Mouse (Mus musculus) midbrain, embryonic 13.5 days (tissue): Measurements from ENCODE around the gene Kcnd2. TPM values are rescaled to one million over a fixed set of nuclear protein-coding genes. Genes with fewer than 3 reads are reported as not detected.

ENCODE experiments used
- ATAC-seq: fragments of 200-750 bp; cut with Nextera tagmentation; 2 replicates; pipeline ENCODE4 v1.8.0; 2017; ENCODE audit warnings: mild to moderate bottlenecking, moderate TSS enrichment, moderate library complexity
- H3K27ac ChIP-seq: fragments of 300-500 bp; sonication (generic); 2 replicates; pipeline ENCODE4 v1.5.1; 2015; ENCODE audit warnings: inconsistent platforms, mild to moderate bottlenecking, moderate library complexity
- H3K27me3 ChIP-seq: fragments of 300-500 bp; sonication (generic); 2 replicates; pipeline ENCODE4 v1.6.1; 2015; ENCODE audit warnings: mild to moderate bottlenecking, inconsistent platforms
- H3K36me3 ChIP-seq: fragments of 300-500 bp; sonication (generic); 2 replicates; pipeline ENCODE4 v1.6.1; 2015; ENCODE audit warnings: mild to moderate bottlenecking, inconsistent platforms
- H3K4me1 ChIP-seq: fragments of 300-500 bp; sonication (generic); replicated peaks from 2 replicates; pipeline ENCODE4 v1.6.1; 2015; ENCODE audit warnings: inconsistent platforms
- H3K4me2 ChIP-seq: fragments of 300-500 bp; sonication (generic); replicated peaks from 2 replicates; pipeline ENCODE4 v1.6.1; 2015; ENCODE audit warnings: moderate library complexity, mild to moderate bottlenecking, inconsistent platforms
- H3K4me3 ChIP-seq: fragments of 300-500 bp; sonication (generic); replicated peaks from 2 replicates; pipeline ENCODE4 v1.5.1; 2015; ENCODE audit warnings: mild to moderate bottlenecking, inconsistent platforms
- H3K9ac ChIP-seq: fragments of 300-500 bp; sonication (generic); replicated peaks from 2 replicates; pipeline ENCODE4 v1.6.1; 2015; ENCODE audit warnings: mild to moderate bottlenecking, inconsistent platforms
- H3K9me3 ChIP-seq: fragments of 300-500 bp; sonication (generic); 2 replicates; pipeline ENCODE4 v1.6.1; 2016; ENCODE audit warnings: mild to moderate bottlenecking, inconsistent platforms
- WGBS: fragments of 180-500 bp; shearing (Covaris S2); methylation state at CpG from one replicate; pipeline ENCODE4 v1.1.7; 2015; 5-methylcytosine and 5-hydroxymethylcytosine counted together
- polyA plus RNA-seq: library from polyadenylated mRNA; unstranded; fragments of >200 nt; fragmentation: Nextera tagmentation; extraction: Ambion mirVana; gene quantifications from 2 replicates; pipeline ENCODE4 v1.2.1, GENCODE M21; 2015

Kcnd2 gene
- polyA plus RNA-seq, 1 experiment from 2014 or later = 8.6 TPM

DNA sequence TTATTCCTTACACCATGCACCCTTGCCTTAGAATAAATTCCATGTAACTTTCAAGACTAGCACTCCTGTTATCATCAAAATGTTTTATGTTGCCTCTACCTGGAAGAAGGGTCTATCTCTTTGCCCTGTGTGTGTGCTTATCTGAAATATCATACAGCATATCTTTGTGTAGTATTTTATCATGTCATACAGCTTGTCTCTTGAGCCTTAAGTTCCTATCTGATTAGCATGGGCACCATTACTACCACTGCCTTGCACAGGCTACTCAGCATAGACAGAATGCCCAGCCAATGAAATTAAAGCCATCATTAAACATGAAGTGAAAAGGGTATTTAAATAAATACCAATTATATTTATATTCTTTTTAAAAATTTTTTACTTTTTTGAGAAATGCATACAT is 249.4 kb downstream of the Kcnd2 start:
- no peak for ATAC-seq
- no peaks in the 10 kb centered on the region for H3K27me3 ChIP-seq

DNA sequence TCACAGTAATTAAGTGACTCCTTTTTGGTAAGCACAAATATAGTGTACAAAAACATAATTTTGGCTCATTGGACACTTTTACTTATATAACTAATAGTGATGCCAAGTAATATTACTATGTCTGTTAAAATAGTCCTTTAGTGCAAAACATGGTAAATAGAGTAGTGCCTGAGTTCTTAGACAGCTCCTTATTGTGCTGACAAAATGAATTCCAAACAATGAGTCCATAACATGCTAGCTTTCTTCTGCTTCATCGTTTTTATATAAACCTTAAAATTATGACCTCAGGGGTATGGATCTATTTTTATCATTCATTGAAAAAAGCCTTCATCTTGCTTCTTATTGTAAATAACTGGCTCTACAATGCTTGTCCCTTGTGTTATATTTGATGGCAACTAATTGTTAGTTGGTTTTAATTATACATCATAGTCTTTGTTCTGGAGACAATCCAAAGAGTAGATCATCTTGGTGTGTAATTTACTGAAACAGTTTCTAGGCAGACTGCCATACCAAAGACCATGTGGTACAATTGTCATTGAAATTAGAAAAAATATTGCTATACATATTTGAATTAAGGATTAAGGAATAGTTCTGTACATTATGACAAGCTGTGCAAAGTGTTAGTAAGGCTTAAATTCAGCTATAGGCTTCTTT is 256.7 kb downstream of the Kcnd2 start:
- Histone ChIP-seq H3K9ac (no peak overlapping the region), H3K4me2 (no peak overlapping the region), H3K4me3 (no peak overlapping the region), H3K27ac (no peak overlapping the region), H3K4me1 (no peaks in the 10 kb centered on the region), H3K27me3 (no peaks in the 10 kb centered on the region), H3K9me3 (no peaks in the 10 kb centered on the region), H3K36me3 (no peaks in the 10 kb centered on the region)
- no peak for ATAC-seq
- WGBS = 76% methylated on average over 1 of the region's 1 CpGs

More for the DNA sequence above, 249.4 kb downstream of the Kcnd2 start:
- Histone ChIP-seq H3K27ac (no peak overlapping the region), H3K4me3 (no peak overlapping the region), H3K4me2 (no peak overlapping the region), H3K9ac (no peak overlapping the region), H3K36me3 (no peaks in the 10 kb centered on the region), H3K4me1 (0 out of 2 replicates have a peak, but pooled peaks cover 3% of the 10 kb centered on the region), H3K9me3 (no peaks in the 10 kb centered on the region)

DNA sequence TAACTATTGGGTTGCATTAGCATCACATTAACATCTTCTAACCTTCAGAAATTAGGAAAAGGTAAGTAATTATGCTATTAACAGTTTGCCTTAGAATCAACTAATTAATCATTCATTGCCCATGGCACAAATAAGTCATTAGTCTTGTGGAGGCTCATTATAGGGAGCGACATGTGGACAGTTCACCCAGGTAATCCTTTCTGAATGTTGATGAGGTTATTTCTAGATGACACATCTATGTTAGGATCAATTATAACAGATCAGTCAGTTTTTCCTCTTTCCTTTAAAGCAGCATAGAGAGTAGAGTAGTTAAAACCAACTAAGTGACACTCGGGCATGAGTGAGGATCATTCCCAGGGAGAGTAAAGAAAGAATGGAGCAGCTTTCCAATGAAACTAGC is 267.4 kb downstream of the Kcnd2 start:
- Histone ChIP-seq H3K4me2 (no peak overlapping the region), H3K27me3 (no peaks in the 10 kb centered on the region), H3K4me3 (no peak overlapping the region), H3K36me3 (no peaks in the 10 kb centered on the region), H3K9me3 (no peaks in the 10 kb centered on the region), H3K9ac (no peak overlapping the region), H3K27ac (no peak overlapping the region), H3K4me1 (no peaks in the 10 kb centered on the region)
- WGBS = 81% methylated on average over 2 of the region's 2 CpGs
- no peak for ATAC-seq

DNA sequence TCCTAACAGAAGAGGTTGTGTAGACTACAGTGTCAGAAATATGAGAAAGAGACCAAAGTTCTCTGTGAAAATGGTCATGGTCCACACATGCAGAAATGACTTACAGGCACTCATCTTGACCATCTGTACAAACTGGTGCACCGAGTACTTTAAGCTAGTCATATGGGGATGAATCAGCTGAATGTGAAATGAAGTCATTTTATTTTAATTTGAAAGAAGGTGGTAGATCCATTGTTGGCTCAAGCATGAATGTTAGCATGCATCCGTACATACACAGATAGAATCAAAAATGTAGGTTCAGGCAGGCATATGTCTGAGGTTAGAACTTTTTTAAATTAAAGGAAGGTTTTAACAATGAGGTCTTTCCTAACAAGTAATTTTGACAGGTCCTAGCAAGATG is 273.2 kb downstream of the Kcnd2 start:
- no peak overlapping the region for H3K4me3 ChIP-seq

DNA sequence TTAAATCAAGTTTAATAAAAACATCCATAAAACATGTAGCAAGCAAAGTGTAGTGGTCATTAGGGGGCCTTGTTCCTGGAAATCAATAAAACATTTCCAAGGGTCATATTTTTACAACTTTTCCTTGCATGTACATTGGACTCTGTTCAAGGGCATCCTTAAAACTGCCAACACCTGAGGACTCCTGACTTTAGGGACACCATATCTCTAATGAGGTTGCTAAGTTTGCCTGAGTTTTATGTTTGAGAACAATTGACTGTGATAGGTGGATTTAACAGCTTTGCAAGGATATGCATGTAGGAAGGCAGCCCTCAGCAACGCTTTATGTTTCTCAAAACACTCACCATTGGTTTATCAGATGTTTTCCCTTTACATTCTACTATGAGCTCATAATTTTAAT is 287.6 kb downstream of the Kcnd2 start:
- no peaks in the 10 kb centered on the region for H3K27me3 ChIP-seq
- no peak for ATAC-seq
- 84% methylated on average over 1 of the region's 1 CpGs for WGBS
- no peaks in the 10 kb centered on the region for H3K36me3 ChIP-seq
- H3K4me1 ChIP-seq = no peaks in the 10 kb centered on the region
- H3K4me2 ChIP-seq = no peak overlapping the region
- H3K9me3 ChIP-seq = no peaks in the 10 kb centered on the region
- no peak overlapping the region for H3K4me3 ChIP-seq
- no peak overlapping the region for H3K9ac ChIP-seq
- H3K27ac ChIP-seq = no peak overlapping the region

More for the DNA sequence above, 273.2 kb downstream of the Kcnd2 start:
- Histone ChIP-seq H3K36me3 (no peaks in the 10 kb centered on the region), H3K9me3 (no peaks in the 10 kb centered on the region), H3K4me1 (no peaks in the 10 kb centered on the region), H3K9ac (no peak overlapping the region), H3K27me3 (no peaks in the 10 kb centered on the region), H3K27ac (no peak overlapping the region), H3K4me2 (no peak overlapping the region)
- ATAC-seq = no peak
- 89% methylated on average over 2 of the region's 2 CpGs for WGBS

DNA sequence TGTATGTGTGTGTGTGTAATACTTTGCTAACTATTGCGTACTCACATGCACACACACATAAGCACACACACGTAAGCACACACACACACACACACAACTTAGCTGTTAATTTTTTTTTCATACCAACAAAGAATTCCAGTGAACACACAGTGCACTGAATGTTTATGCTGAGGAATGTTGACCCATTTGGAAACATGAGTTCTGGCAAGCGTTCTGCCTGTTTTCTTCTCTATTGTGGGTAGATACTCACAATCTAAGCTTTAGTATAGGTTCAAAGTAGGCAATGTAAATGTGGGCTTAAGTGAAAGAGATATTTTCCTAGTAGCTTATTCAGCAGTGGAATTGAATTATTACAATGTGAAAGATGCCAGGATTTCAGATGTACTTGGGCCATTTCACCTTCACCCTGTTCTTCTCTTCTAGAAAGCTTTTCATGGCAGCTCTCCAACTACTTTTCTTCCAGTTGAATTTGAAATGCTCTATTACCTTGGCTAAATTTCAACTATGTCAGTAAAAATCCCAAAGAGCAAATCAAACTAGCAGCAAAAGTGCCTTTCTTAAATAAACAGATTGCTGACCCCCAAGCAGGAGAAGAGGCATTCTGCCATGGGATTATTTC is 295.4 kb downstream of the Kcnd2 start:
- no peaks in the 10 kb centered on the region for H3K27me3 ChIP-seq
- H3K9me3 ChIP-seq = no peaks in the 10 kb centered on the region
- no peak overlapping the region for H3K9ac ChIP-seq
- no peak overlapping the region for H3K4me2 ChIP-seq
- H3K36me3 ChIP-seq = no peaks in the 10 kb centered on the region
- no peak for ATAC-seq
- WGBS = 91% methylated on average over 3 of the region's 3 CpGs
- no peak overlapping the region for H3K4me3 ChIP-seq
- H3K4me1 ChIP-seq = no peaks in the 10 kb centered on the region
- H3K27ac ChIP-seq = no peak overlapping the region

DNA sequence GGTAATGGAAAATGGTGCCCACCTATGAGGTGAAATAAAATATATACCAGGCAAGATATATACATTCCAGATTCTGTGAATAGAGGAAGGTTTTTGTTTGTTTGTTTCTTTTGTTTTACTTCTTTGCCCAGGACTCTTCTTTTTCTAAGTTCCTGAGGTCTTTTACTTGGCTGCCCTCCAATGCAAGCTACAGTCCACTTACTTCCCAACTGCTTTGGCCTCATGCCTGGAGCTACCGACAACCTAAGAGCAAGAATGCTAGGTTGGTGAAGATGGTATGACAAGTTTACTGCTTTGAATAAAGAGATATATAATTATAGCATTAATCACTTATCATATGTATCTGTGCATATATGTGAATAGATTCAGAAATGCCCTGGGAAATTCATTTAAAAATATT is 305.0 kb downstream of the Kcnd2 start:
- WGBS = 89% methylated on average over 1 of the region's 1 CpGs
- H3K4me2 ChIP-seq = no peak overlapping the region
- no peaks in the 10 kb centered on the region for H3K27me3 ChIP-seq
- no peaks in the 10 kb centered on the region for H3K4me1 ChIP-seq
- H3K9me3 ChIP-seq = no peaks in the 10 kb centered on the region
- H3K4me3 ChIP-seq = no peak overlapping the region
- no peak overlapping the region for H3K9ac ChIP-seq
- H3K36me3 ChIP-seq = no peaks in the 10 kb centered on the region
- no peak overlapping the region for H3K27ac ChIP-seq
- ATAC-seq = no peak

DNA sequence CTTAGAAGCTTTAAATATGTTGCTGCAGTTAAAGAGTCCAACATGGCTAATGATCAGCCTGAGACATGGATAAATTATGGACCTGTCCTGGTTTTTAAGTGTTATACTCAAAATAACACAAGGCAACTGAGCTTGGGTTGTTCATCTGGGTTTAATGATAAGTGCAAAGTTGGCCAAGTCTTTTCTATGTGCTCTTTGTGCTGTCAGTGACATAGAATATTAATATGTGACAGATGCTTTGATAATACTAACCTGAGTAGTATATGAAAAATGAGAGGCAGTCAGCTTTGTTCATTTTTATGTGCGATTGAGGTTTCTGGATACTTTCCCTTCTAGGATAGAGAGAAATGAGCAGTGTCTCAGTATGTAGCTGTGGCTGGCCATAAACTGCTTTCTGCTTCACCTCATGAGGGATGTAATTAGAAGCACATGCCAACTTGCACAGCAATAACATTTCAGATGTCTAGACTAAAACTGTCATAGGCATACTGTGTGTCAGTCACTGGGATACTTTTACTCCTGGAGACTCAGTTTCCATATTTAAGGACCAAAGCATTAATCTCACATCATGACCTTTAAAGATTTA is 312.3 kb downstream of the Kcnd2 start:
- no peak for ATAC-seq
- Histone ChIP-seq H3K4me2 (no peak overlapping the region), H3K9ac (no peak overlapping the region), H3K27me3 (no peaks in the 10 kb centered on the region), H3K36me3 (no peaks in the 10 kb centered on the region), H3K4me1 (no peaks in the 10 kb centered on the region), H3K9me3 (no peaks in the 10 kb centered on the region), H3K4me3 (no peak overlapping the region), H3K27ac (no peak overlapping the region)
- WGBS = 98% methylated on average over 1 of the region's 1 CpGs

DNA sequence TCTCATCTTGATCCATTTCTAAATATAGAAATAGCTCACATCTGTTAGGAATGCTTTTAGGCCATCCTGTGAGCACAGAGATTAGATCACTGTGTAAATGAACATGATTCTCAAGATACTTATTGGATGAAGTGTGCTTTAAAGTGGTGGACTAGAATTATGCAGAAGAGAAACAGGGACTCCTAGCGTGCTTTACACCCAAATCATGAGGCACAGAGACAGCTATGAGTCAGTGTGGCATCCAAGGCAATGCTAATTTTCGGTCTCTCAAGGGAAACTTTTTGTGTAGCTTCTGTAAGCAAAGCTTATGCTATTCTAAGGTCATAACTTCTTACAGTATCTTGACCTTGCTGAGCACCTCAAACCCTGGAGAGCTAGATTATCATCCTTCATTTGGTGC is 318.7 kb downstream of the Kcnd2 start:
- H3K4me1 ChIP-seq = no peaks in the 10 kb centered on the region
- ATAC-seq = no peak
- H3K9ac ChIP-seq = no peak overlapping the region
- 80% methylated on average over 2 of the region's 2 CpGs for WGBS
- H3K4me2 ChIP-seq = no peak overlapping the region
- no peaks in the 10 kb centered on the region for H3K9me3 ChIP-seq
- no peak overlapping the region for H3K4me3 ChIP-seq
- H3K27me3 ChIP-seq = no peaks in the 10 kb centered on the region
- H3K36me3 ChIP-seq = no peaks in the 10 kb centered on the region
- H3K27ac ChIP-seq = no peak overlapping the region

DNA sequence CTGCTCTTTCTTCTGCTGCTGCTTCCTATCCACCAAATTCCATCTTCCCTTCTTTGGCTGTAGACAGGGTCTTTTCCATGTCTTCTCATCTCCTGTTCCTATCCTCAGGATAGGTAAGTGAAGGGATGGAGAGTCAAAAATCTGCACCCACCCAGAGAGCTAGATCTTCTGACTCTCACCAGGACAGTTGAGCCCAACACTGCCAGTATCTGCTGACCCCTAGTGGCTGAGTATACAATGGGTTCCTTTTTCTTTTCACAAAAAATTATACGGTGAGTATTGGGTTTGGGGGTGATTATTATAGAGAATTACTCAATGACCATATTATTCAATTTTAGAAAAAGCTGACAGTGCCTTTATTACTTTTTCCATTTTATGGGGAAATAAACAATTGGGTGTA is 319.5 kb downstream of the Kcnd2 start:
- H3K27me3 ChIP-seq = no peaks in the 10 kb centered on the region
- no peak overlapping the region for H3K27ac ChIP-seq
- H3K4me1 ChIP-seq = no peaks in the 10 kb centered on the region
- H3K4me3 ChIP-seq = no peak overlapping the region
- no peak overlapping the region for H3K4me2 ChIP-seq
- 0 out of 2 replicates have a peak, but pooled peaks have one; percentile 34 for ATAC-seq
- WGBS = 28% methylated on average over 1 of the region's 1 CpGs
- no peak overlapping the region for H3K9ac ChIP-seq
- no peaks in the 10 kb centered on the region for H3K9me3 ChIP-seq
- no peaks in the 10 kb centered on the region for H3K36me3 ChIP-seq

DNA sequence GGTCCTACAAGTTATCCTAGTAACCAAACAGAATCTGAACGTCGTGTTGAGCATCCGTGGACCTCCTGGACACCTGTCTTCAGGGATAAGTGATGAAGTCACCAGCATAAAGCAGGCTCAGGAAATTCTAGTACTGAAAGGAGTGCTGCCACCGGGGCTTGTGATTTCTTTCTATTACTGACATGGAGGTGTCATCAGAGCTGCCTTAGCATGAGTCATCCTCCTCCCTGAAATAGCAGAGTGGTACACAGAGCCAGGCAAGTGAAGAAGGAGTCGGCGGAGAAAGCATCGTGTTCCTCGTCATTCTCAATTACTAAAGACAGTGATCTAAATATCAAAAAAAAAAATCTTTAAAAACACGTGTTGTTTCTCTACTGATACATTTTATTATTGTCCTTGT is 336.2 kb downstream of the Kcnd2 start:
- WGBS = 84% methylated on average over 9 of the region's 9 CpGs
- ATAC-seq = no peak
- H3K36me3 ChIP-seq = no peaks in the 10 kb centered on the region

DNA sequence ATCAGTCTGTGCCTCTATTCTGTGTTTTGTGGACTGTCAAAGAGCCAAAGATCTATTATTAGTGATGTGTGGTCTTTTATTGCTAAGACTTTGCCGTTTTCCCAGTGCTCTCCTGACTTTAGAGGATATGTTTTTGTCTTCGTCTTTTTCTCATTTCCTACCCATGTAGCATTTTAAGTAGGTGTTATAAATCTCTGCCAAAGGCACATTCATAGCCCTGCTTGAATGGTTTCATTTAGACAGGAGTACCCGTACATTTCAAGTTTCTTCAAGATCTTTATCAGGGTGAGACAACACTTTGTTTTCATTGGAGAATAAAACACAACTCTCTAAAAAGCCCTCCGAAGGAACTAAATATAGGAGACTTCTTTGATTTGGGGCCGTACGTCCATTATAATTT is 355.7 kb downstream of the Kcnd2 start:
- Histone ChIP-seq H3K27ac (no peak overlapping the region), H3K9ac (no peak overlapping the region), H3K4me3 (no peak overlapping the region), H3K36me3 (no peaks in the 10 kb centered on the region), H3K9me3 (no peaks in the 10 kb centered on the region), H3K4me2 (no peak overlapping the region), H3K27me3 (no peaks in the 10 kb centered on the region), H3K4me1 (no peaks in the 10 kb centered on the region)
- 73% methylated on average over 6 of the region's 6 CpGs for WGBS
- ATAC-seq = no peak

More for the DNA sequence above, 336.2 kb downstream of the Kcnd2 start:
- no peak overlapping the region for H3K27ac ChIP-seq
- no peaks in the 10 kb centered on the region for H3K9me3 ChIP-seq
- no peak overlapping the region for H3K9ac ChIP-seq
- no peaks in the 10 kb centered on the region for H3K4me1 ChIP-seq
- H3K4me2 ChIP-seq = no peak overlapping the region
- H3K27me3 ChIP-seq = no peaks in the 10 kb centered on the region
- H3K4me3 ChIP-seq = no peak overlapping the region
